Mouse (Mus musculus): ENCODE measurements around the gene Atrnl1. TPM values are rescaled to one million over a fixed set of nuclear protein-coding genes. Genes with fewer than 3 reads are reported as not detected.

The Atrnl1 gene
- 9.5 and 12.5 TPM in 2 replicates for polyA plus RNA-seq (2012; rRNA removed; ENCODE audit: low replicate concordance)

DNA sequence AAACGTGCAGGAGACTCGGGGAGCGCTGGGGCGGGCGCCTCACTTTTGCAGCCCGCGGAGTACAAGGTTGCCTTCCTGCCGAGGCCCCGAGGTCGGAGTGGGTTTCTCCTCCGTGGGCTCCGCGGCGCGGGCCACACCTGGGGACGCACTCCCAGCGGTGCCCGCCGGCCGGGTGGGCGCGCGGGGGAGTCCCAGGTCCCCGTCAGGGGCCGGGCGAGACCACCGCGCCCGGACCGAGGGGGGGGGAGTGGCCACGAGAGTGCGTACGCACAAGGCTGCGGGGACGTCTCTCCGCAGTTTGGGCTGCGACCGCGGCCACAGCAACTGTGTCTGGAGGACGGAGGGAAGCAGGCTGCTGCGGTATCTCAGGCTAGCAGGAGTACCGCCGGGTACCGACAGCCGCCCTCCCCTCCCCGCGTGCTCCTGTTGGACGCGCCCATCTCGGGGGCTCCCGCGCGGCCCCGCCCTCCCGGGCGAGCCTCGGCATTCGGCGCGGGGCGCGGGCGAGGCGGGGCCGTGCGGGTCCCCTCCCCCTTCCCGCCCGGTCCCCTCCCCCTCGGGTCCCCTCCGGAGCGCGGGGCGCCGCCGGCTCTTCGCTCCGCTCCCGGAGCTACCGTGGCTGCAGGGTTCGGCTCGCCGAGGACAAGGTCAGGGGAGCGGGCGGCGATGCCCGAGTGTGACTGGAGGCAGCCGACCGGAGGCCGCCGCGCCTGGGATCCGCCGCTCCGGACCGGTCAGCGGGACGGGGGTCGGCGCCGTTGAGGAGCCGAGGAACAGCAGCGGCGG is at the start of gene Atrnl1:
Gene Atrnl1, plus strand, starts transcription at position 559 of the 786 bp plus-strand sequence.

Other genes with a start within 250 kb of the Atrnl1 start
- 5.9 and 6.8 TPM in 2 replicates for gene Trub1, start 158.1 kb upstream of the Atrnl1 start, polyA plus RNA-seq (2012; rRNA removed; ENCODE audit: low replicate concordance)

Measured in mammary gland, adult 2 months (tissue).